ENCODE assay signal across 8 mouse cellular contexts in genomic region chr4:33247479-33248053, GRCm38 (mm10). TPM values are rescaled to one million over a fixed set of nuclear protein-coding genes. Genes with fewer than 3 reads are reported as not detected.
DNase-seq lines count a peak whose midpoint lies in the region; ATAC-seq and TF ChIP-seq lines count a peak whose summit lies in the region.

No protein-coding gene starts in this region.

- no peaks in the 10 kb centered on the region for H3K9me3 ChIP-seq in megakaryocyte, embryonic 14.5 days

- DNase-seq in ZHBTc4 (ENCODE audit: low read depth, low spot score) = peak; percentile 100
- DNase-seq in gastrocnemius, adult 2 months = peak; percentile 100
- DNase-seq in hindlimb bud, embryonic 11.5 days (ENCODE audit: extremely low spot score, low read depth, low spot score) = peak; percentile 62
- peak; percentile 90 to 98 for DNase-seq in left cerebral cortex, adult 8-10 months (ENCODE audit: low spot score in 2 of 2)
- DNase-seq in right cerebral cortex, postnatal 10 days (ENCODE audit: low spot score in 2 of 2) = peak; percentile 100
- DNase-seq in urinary bladder, postnatal 25 days (ENCODE audit: low spot score) = peak; percentile 99

- H3K4me1 ChIP-seq in megakaryocyte, embryonic 14.5 days = peaks cover 61% of the 10 kb centered on the region

- H3K36me3 ChIP-seq in megakaryocyte, embryonic 14.5 days (replicated peaks; ENCODE audit: low read length) = peaks cover 40% of the 10 kb centered on the region

- peak; percentile 55 for ATAC-seq in common myeloid progenitor, adult 5-6 weeks (replicated peaks; ENCODE audit: low read depth, poor library complexity, severe bottlenecking)

- TF ChIP-seq CTCF in gastrocnemius, adult 2 months (IDR thresholded peaks at IDR 0.05) = no peak

- H3K27ac ChIP-seq in gastrocnemius, adult 2 months = peak overlapping the region; percentile 100

- intact Hi-C loops in gastrocnemius, adult 2 months (cut with DNase I) = loop anchor here (5.0 to 10.0 kb wide), 2 partner anchors 45 to 633 kb away; partner anchors contain the start of genes Casp8ap2 and Pnrc1

- no peaks in the 10 kb centered on the region for H3K27me3 ChIP-seq in megakaryocyte, embryonic 14.5 days (replicated peaks)

- H3K4me3 ChIP-seq in gastrocnemius, adult 2 months = peak overlapping the region; percentile 80
- H3K4me3 ChIP-seq in megakaryocyte, embryonic 14.5 days (replicated peaks) = peak overlapping the region; percentile 96

RNA-seq across cellular contexts. Expression of gene Srsf12, which starts 38.8 kb away (rescaled TPM):
- 0.68 TPM in 1 of 2 replicates, not detected in the other for total RNA-seq in common myeloid progenitor, adult 5-6 weeks (2017)
- not detected for total RNA-seq in gastrocnemius, adult 2 months (2021)
- total RNA-seq in left cerebral cortex, adult 8-10 months (2022) = 10 to 100 TPM; 22.2 to 27.9 (median 23.8) TPM
- not detected in 2 replicates for polyA plus RNA-seq in megakaryocyte, embryonic 14.5 days (2012; ENCODE audit: insufficient read depth, low replicate concordance)

RNA-seq across cellular contexts. Expression of gene Pnrc1, which starts 42.4 kb away (rescaled TPM):
- total RNA-seq in common myeloid progenitor, adult 5-6 weeks (2017) = 220 and 223 TPM in 2 replicates
- total RNA-seq in gastrocnemius, adult 2 months (2021) = 100 to 1,000 TPM; 267 to 279 TPM
- 100 to 1,000 TPM; 141 to 154 (median 144) TPM for total RNA-seq in left cerebral cortex, adult 8-10 months (2022)
- polyA plus RNA-seq in megakaryocyte, embryonic 14.5 days (2012; ENCODE audit: insufficient read depth, low replicate concordance) = 156 and 347 TPM in 2 replicates

RNA-seq across cellular contexts. Expression of gene Pm20d2, which starts 58.0 kb away (rescaled TPM):
- 1.4 and 1.6 TPM in 2 replicates for total RNA-seq in common myeloid progenitor, adult 5-6 weeks (2017)
- 10 to 100 TPM; 36.2 to 52.3 TPM for total RNA-seq in gastrocnemius, adult 2 months (2021)
- 1 to 10 TPM; 5.9 to 7.3 (median 6.7) TPM for total RNA-seq in left cerebral cortex, adult 8-10 months (2022)
- not detected in 2 replicates for polyA plus RNA-seq in megakaryocyte, embryonic 14.5 days (2012; ENCODE audit: insufficient read depth, low replicate concordance)

Comparison
In these comparisons a context has a peak if more than half of its experiments do, and no peak if none do; other contexts are left out.
1. Peak in every context shown above with its lines: DNase-seq, ATAC-seq, H3K4me3 ChIP-seq and H3K27ac ChIP-seq.
2. RNA of gene Srsf12, which starts 38.8 kb away (total RNA-seq): 22.2 to 27.9 TPM in left cerebral cortex, adult 8-10 months; 0.68 TPM in common myeloid progenitor, adult 5-6 weeks and not detected in gastrocnemius, adult 2 months; every median in the first group is over 10 times any median in the second.
3. RNA of gene Pm20d2, which starts 58.0 kb away (total RNA-seq): 36.2 to 52.3 TPM in gastrocnemius, adult 2 months; 5.9 to 7.3 TPM in left cerebral cortex, adult 8-10 months and 1.4 to 1.6 TPM in common myeloid progenitor, adult 5-6 weeks; every median in the first group is over 4 times any median in the second.